Mouse (Mus musculus) E14TG2a.4 (cell line): ENCODE results near the gene Cntn2.

ENCODE experiments used
- CTCF ChIP-seq: conservative IDR thresholded peaks from 2 replicates; pipeline ENCODE4 v1.5.1; 2014; ENCODE audit warnings: low read length
- NANOG ChIP-seq: IDR thresholded peaks from 2 replicates; pipeline ENCODE4 v1.6.1; 2014; ENCODE audit warnings: borderline replicate concordance, low read length, mixed read lengths
- POU5F1 ChIP-seq: IDR thresholded peaks from 2 replicates; pipeline ENCODE4 v1.6.1; 2014; ENCODE audit warnings: low read length, borderline replicate concordance

DNA sequence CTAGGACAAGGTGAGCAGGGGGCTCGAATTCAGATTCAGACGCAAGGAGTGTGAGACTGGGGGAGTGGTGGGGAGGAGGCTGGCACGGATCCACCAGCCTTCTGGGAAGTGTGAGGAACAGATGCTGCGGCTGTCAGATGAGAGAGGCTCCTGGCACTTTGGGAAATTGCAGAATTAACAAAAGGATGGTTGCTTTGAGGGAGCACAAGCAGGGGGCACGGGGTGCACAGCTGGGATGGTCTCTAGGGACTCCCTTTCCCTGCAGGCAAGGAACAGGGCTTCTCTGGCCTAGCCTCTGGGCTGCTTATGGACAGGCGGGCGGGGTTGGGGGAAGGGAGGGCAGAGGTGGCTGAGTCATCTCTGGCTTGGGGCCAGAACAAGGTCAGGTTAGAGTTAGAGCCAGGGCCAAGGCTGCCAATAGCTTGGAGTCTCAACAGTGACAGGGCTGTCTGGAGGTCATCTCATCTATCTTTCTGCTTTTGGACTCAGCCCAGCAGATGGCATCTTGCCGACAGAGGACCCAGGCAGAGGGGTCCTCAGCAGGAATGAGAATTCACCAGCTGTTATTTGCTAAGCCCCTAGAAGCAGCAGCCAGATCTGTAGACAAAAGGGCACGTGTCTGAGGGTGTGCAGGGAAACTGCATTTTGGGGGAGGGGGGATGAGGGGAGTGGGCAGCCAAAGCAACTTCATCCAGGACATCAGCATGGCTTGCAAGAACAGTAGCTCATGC, 15.0 kb upstream of the Cntn2 start:
- TF ChIP-seq CTCF (no peak), POU5F1 (no peak), NANOG (no peak)
